Mouse (Mus musculus) adrenal gland, adult (tissue): ENCODE results near the gene Pik3c2a.

Experiments used
- DNase-seq, 2 experiments: peaks; one replicate each; pipeline ENCODE4 v3.0.0; 2022 to 2023; ENCODE audit warnings: low spot score in 1 of 2; ENCODE audit not compliant: inconsistent age in 2 of 2

The Pik3c2a gene

GRCm38 (mm10) chr7:116443004-116443696 is at the start of gene Pik3c2a:
Gene Pik3c2a, minus strand, starts transcription at chr7:116443449.
- DNase-seq, result peak; percentile 96 to 98

- peak in 1 of 2 experiments; percentile 36 for DNase-seq
Observed at GRCm38 (mm10) chr7:116491113-116491512, 47.9 kb upstream of the Pik3c2a start.

- no peak for DNase-seq
Observed at GRCm38 (mm10) chr7:116485062-116485601, 41.9 kb upstream of the Pik3c2a start.

- no peak for DNase-seq
Observed at GRCm38 (mm10) chr7:116484213-116484612, 41.0 kb upstream of the Pik3c2a start.

- DNase-seq, result no peak
Observed at GRCm38 (mm10) chr7:116483782-116484181, 40.5 kb upstream of the Pik3c2a start.

- no peak for DNase-seq
Observed at GRCm38 (mm10) chr7:116483106-116483505, 39.9 kb upstream of the Pik3c2a start.

GRCm38 (mm10) chr7:116476264-116476663 is 33.0 kb upstream of the Pik3c2a start:
- no peak for DNase-seq

- no peak for DNase-seq
Observed at GRCm38 (mm10) chr7:116475836-116476235, 32.6 kb upstream of the Pik3c2a start.

- no peak for DNase-seq
Observed at GRCm38 (mm10) chr7:116462114-116462513, 18.9 kb upstream of the Pik3c2a start.

GRCm38 (mm10) chr7:116458985-116459441 is 15.8 kb upstream of the Pik3c2a start:
- peak in 1 of 2 experiments; percentile 70 for DNase-seq

- DNase-seq, result no peak
Observed at GRCm38 (mm10) chr7:116457391-116457790, 14.1 kb upstream of the Pik3c2a start.

- DNase-seq, result no peak
Observed at GRCm38 (mm10) chr7:116456964-116457363, 13.7 kb upstream of the Pik3c2a start.

GRCm38 (mm10) chr7:116446645-116447044 is 3.4 kb upstream of the Pik3c2a start:
- peak in 1 of 2 experiments; percentile 43 for DNase-seq

GRCm38 (mm10) chr7:116444326-116444809 is 1.1 kb upstream of the Pik3c2a start:
- peak; percentile 26 to 71 for DNase-seq

- DNase-seq, result no peak
Observed at GRCm38 (mm10) chr7:116443697-116444325, 562 bp upstream of the Pik3c2a start.

- peak in 1 of 2 experiments; percentile 45 for DNase-seq
Observed at GRCm38 (mm10) chr7:116442226-116442625, 1.0 kb downstream of the Pik3c2a start.

- DNase-seq, result no peak
Observed at GRCm38 (mm10) chr7:116441346-116441745, 1.9 kb downstream of the Pik3c2a start.

- DNase-seq, result no peak
Observed at GRCm38 (mm10) chr7:116431661-116432060, 11.6 kb downstream of the Pik3c2a start.

GRCm38 (mm10) chr7:116430926-116431325 is 12.3 kb downstream of the Pik3c2a start:
- no peak for DNase-seq

GRCm38 (mm10) chr7:116427206-116427605 is 16.0 kb downstream of the Pik3c2a start:
- DNase-seq, result no peak

- no peak for DNase-seq
Observed at GRCm38 (mm10) chr7:116425771-116426170, 17.5 kb downstream of the Pik3c2a start.

GRCm38 (mm10) chr7:116421081-116421480 is 22.2 kb downstream of the Pik3c2a start:
- DNase-seq, result no peak
